Mouse (Mus musculus) MEL (cell line): Measurements from ENCODE around the gene Pde8a. TPM values are rescaled to one million over a fixed set of nuclear protein-coding genes. Genes with fewer than 3 reads are reported as not detected.
A peak's percentile ranks its signal among the peaks of the same experiment; 100 is the strongest.
"Not testable (repeated sequence)": the region's sequence is repeated elsewhere in the genome, so short reads cannot be mapped to it uniquely, and the experiment has no call there.

Source experiments
- DNase-seq: peaks from one replicate; pipeline ENCODE4 v3.0.0; 2011; ENCODE audit warnings: low read depth, low spot score
- H3K27ac ChIP-seq: 2 replicates; pipeline ENCODE4 v1.5.1; 2012; ENCODE audit warnings: low read depth, mild to moderate bottlenecking, control low read depth, low read length, moderate library complexity; ENCODE audit not compliant: control insufficient read depth
- H3K27me3 ChIP-seq, 2 experiments: fragments of 150-350 bp in 1 of 2; sonication (generic) in 1 of 2; 2 replicates each; pipeline ENCODE4 v1.6.1; 2012; ENCODE audit warnings: low read length in 2 of 2, mild to moderate bottlenecking in 2 of 2, improper control_type of control experiment in 1 of 2, moderate library complexity in 1 of 2; ENCODE audit not compliant: insufficient read depth in 2 of 2, control insufficient read depth in 1 of 2
- H3K36me3 ChIP-seq, 2 experiments: 2 replicates each; pipeline ENCODE4 v1.6.1; 2012 to 2014; ENCODE audit warnings: low read length in 2 of 2, improper control_type of control experiment in 1 of 2, inconsistent platforms in 1 of 2, mild to moderate bottlenecking in 1 of 2; ENCODE audit not compliant: insufficient read depth in 2 of 2, control insufficient read depth in 1 of 2
- H3K4me1 ChIP-seq, 2 experiments: fragments of 150-350 bp in 1 of 2; sonication (generic) in 1 of 2; 2 replicates each; pipeline ENCODE4 v1.6.1; 2012; ENCODE audit warnings: low read length in 2 of 2, improper control_type of control experiment in 1 of 2, mild to moderate bottlenecking in 1 of 2; ENCODE audit not compliant: insufficient read depth in 2 of 2, control insufficient read depth in 1 of 2
- H3K4me3 ChIP-seq, 2 experiments: fragments of 150-350 bp in 1 of 2; sonication (generic) in 1 of 2; 2 replicates each; pipeline ENCODE4 v1.5.1; 2012; ENCODE audit warnings: low read depth in 2 of 2, low read length in 2 of 2, mild to moderate bottlenecking in 2 of 2, moderate library complexity in 2 of 2, control low read depth in 1 of 2, improper control_type of control experiment in 1 of 2; ENCODE audit not compliant: control insufficient read depth in 1 of 2, insufficient read depth in 1 of 2
- H3K79me2 ChIP-seq: 2 replicates; pipeline ENCODE4 v1.6.1; 2012; ENCODE audit warnings: mild to moderate bottlenecking, low read length, moderate library complexity; ENCODE audit not compliant: control insufficient read depth, poor library complexity, insufficient read depth
- H3K9ac ChIP-seq: 2 replicates; pipeline ENCODE4 v1.6.1; 2012; ENCODE audit warnings: low read depth, mild to moderate bottlenecking, control low read depth, low read length, moderate library complexity; ENCODE audit not compliant: control insufficient read depth, poor library complexity, severe bottlenecking
- H3K9me3 ChIP-seq: fragments of 150-350 bp; sonication (generic); replicated peaks from 2 replicates; pipeline ENCODE4 v1.6.1; 2012; ENCODE audit warnings: mild to moderate bottlenecking, low read length, improper control_type of control experiment, moderate library complexity; ENCODE audit not compliant: insufficient read depth
- CTCF ChIP-seq, 3 experiments: IDR thresholded peaks in 2 of 3; conservative IDR thresholded peaks in 1 of 3; 2 replicates each; pipeline ENCODE4 v1.5.1; 2011 to 2012; ENCODE audit warnings: low read length in 3 of 3, low read depth in 2 of 3, mild to moderate bottlenecking in 2 of 3, improper control_type of control experiment in 1 of 3, inconsistent platforms in 1 of 3, mixed read lengths in 1 of 3, moderate library complexity in 1 of 3; ENCODE audit not compliant: control insufficient read depth in 1 of 3, insufficient read depth in 1 of 3, poor library complexity in 1 of 3, severe bottlenecking in 1 of 3
- E2F4 ChIP-seq: IDR thresholded peaks from 2 replicates; pipeline ENCODE4 v1.6.1; 2011; ENCODE audit warnings: low read depth, low read length, improper control_type of control experiment, borderline replicate concordance
- ETS1 ChIP-seq: IDR thresholded peaks from 2 replicates; pipeline ENCODE4 v1.6.1; 2012; ENCODE audit warnings: low read depth, mild to moderate bottlenecking, inconsistent platforms, low read length, improper control_type of control experiment, moderate library complexity
- HCFC1 ChIP-seq: IDR thresholded peaks from 2 replicates; pipeline ENCODE4 v1.6.1; 2012; ENCODE audit warnings: low read depth, mild to moderate bottlenecking, inconsistent platforms, low read length, improper control_type of control experiment, moderate library complexity
- KAT2A ChIP-seq: conservative IDR thresholded peaks from 2 replicates; pipeline ENCODE4 v1.6.1; 2012; ENCODE audit warnings: low read depth, low read length, improper control_type of control experiment, inconsistent platforms
- MAFK ChIP-seq: IDR thresholded peaks from 2 replicates; pipeline ENCODE4 v1.6.1; 2011; ENCODE audit warnings: low read depth, mild to moderate bottlenecking, low read length, improper control_type of control experiment, borderline replicate concordance
- MYB ChIP-seq: IDR thresholded peaks from 2 replicates; pipeline ENCODE4 v1.6.1; 2011; ENCODE audit warnings: mild to moderate bottlenecking, low read depth, low read length, improper control_type of control experiment
- NRF1 ChIP-seq: IDR thresholded peaks from 2 replicates; pipeline ENCODE4 v1.6.1; 2014; ENCODE audit warnings: low read depth, mild to moderate bottlenecking, inconsistent platforms, low read length, improper control_type of control experiment, moderate library complexity; ENCODE audit not compliant: poor library complexity, insufficient read depth, severe bottlenecking
- POLR2AphosphoS2 ChIP-seq: IDR thresholded peaks from 2 replicates; pipeline ENCODE4 v1.6.1; 2011; ENCODE audit warnings: low read length, improper control_type of control experiment
- TAL1 ChIP-seq: IDR thresholded peaks from 2 replicates; pipeline ENCODE4 v1.6.1; 2012; ENCODE audit warnings: mild to moderate bottlenecking, inconsistent platforms, low read length, moderate library complexity, mixed read lengths
- TBP ChIP-seq: IDR thresholded peaks from 2 replicates; pipeline ENCODE4 v1.8.0; 2011; ENCODE audit warnings: low read depth, low read length, improper control_type of control experiment
- UBTF ChIP-seq: IDR thresholded peaks from 2 replicates; pipeline ENCODE4 v1.6.1; 2012; ENCODE audit warnings: low read depth, mild to moderate bottlenecking, inconsistent platforms, low read length, improper control_type of control experiment, moderate library complexity, borderline replicate concordance; ENCODE audit not compliant: insufficient read depth
- USF2 ChIP-seq, 2 experiments: IDR thresholded peaks; 2 replicates each; pipeline ENCODE4 v1.6.1; 2011 to 2012; ENCODE audit warnings: improper control_type of control experiment in 2 of 2, low read length in 2 of 2, borderline replicate concordance in 1 of 2, inconsistent platforms in 1 of 2, low read depth in 1 of 2, mild to moderate bottlenecking in 1 of 2; ENCODE audit not compliant: insufficient read depth in 1 of 2
- ZMIZ1 ChIP-seq: IDR thresholded peaks from 2 replicates; pipeline ENCODE4 v1.6.1; 2012; ENCODE audit warnings: low read depth, mild to moderate bottlenecking, inconsistent platforms, low read length, improper control_type of control experiment, moderate library complexity
- polyA plus RNA-seq, 2 experiments: library from polyadenylated mRNA; stranded (reverse) in 1 of 2; unstranded in 1 of 2; fragments of >175 nt in 1 of 2; fragments of >200 nt in 1 of 2; gene quantifications; 2 replicates each; pipeline versions ENCODE4 v1.2.1 to v1.2.4; 2012; ENCODE audit warnings: low replicate concordance in 2 of 2, low read depth in 1 of 2; ENCODE audit not compliant: insufficient read length in 2 of 2, insufficient read depth in 1 of 2, missing spikeins in 1 of 2
- total RNA-seq: library from RNA; depleted of rRNA; stranded (reverse); fragments of 300-350 nt; gene quantifications from 2 replicates; pipeline ENCODE4 v1.2.3, GENCODE M21; 2012

Pde8a gene
- total and polyA plus RNA-seq, 3 experiments = 0.11 TPM; not detected in 2

DNA sequence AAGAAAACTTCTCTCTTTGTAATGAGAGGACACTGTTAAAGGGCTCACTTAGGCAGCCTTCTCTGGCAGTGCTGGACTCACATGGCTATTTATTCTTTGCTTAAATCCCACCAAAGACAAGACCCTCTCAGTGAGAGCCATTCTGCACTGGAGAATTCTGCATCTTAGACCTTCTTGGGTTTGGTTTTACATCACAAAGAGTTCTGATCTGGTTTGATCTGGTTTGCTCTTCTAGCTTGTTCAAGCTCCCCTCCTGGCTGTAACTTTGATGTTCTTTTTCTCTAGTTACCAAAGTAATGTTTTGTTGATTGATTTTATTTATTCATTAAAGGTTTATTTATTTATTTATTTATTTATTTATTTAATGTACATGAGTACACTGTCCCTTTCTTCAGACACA lies 30.2 kb upstream of the Pde8a start:
- no peaks in the 10 kb centered on the region for H3K9me3 ChIP-seq
- TF ChIP-seq TBP (no peak), USF2 (IDR thresholded peaks at IDR 0.05; ENCODE audit: borderline replicate concordance in 1 of 2, insufficient read depth in 1 of 2, low read depth in 1 of 2, low read length in 2 of 2) (no peak), E2F4 (no peak), ETS1 (no peak), NRF1 (no peak), HCFC1 (no peak)
- no peaks in the 10 kb centered on the region for H3K4me1 ChIP-seq
- no peak overlapping the region for H3K27ac ChIP-seq
- DNase-seq = no peak
- peaks cover 5 to 8% of the 10 kb centered on the region in 2 experiments; a peak in 3 of 4 replicates for H3K27me3 ChIP-seq
- H3K4me3 ChIP-seq = no peak overlapping the region
- no peaks in the 10 kb centered on the region for H3K36me3 ChIP-seq
- H3K79me2 ChIP-seq = no peaks in the 10 kb centered on the region
- no peak overlapping the region for H3K9ac ChIP-seq

DNA sequence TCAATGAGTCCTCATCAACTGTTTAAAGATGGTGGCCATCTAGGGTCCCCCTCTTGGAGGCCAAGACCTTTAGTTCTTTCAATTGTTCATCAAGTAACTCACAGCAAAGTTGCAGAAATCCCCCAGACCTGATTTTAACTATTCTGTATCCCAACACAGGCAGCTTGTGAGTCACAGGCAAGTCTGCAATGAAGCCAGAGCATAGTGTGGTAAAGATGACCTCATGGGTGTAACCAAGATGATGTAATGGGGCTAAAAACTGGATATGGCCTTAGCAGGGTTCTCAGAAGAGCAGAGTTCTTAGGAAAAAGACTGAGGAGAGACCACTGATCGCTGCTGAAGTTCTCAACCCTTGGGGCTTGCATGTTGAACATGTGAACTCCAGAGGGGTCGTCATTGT lies 29.3 kb upstream of the Pde8a start:
- H3K79me2 ChIP-seq = no peaks in the 10 kb centered on the region
- DNase-seq = no peak
- no peak overlapping the region for H3K4me3 ChIP-seq
- no peak overlapping the region for H3K9ac ChIP-seq
- H3K4me1 ChIP-seq = no peaks in the 10 kb centered on the region
- H3K27ac ChIP-seq = no peak overlapping the region
- H3K9me3 ChIP-seq = no peaks in the 10 kb centered on the region
- TF ChIP-seq ETS1 (no peak), TAL1 (no peak), MYB (no peak), UBTF (no peak), KAT2A (no peak), MAFK (no peak), POLR2AphosphoS2 (no peak), ZMIZ1 (no peak)
- H3K27me3 ChIP-seq = peaks cover 5 to 10% of the 10 kb centered on the region in 2 experiments; a peak in 3 of 4 replicates
- H3K36me3 ChIP-seq = no peaks in the 10 kb centered on the region

DNA sequence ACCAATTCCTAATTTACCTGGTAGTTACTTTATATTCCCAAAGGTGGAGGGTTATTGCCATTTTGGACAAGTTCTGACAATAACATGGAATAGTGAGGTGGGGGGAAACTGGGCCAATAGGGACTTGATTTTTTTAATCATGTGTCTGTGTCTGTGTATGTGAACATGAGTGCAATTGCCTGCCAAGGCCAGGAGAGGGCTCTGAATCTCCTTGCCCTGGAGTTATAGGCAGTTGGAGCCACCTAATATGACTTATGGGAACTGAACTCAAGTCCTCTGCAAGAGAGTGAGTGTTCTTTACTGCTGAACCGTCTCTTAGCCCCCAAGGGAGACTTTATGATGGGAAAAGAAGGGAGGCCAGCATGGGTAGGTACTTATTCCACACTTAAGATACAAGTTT lies 28.7 kb upstream of the Pde8a start:
- TF ChIP-seq E2F4 (no peak), CTCF (IDR thresholded peaks at IDR 0.05 in 2 of 3, conservative IDR thresholded peaks at IDR 0.05 in 1 of 3; ENCODE audit: control insufficient read depth in 1 of 3, insufficient read depth in 1 of 3, low read depth in 2 of 3, low read length in 3 of 3, poor library complexity in 1 of 3, severe bottlenecking in 1 of 3) (peak in 2 of 3 experiments; percentile 18; a peak in 1 of 6 replicates)
- Histone ChIP-seq H3K36me3 (no peaks in the 10 kb centered on the region), H3K27ac (no peak overlapping the region), H3K27me3 (peaks cover 5 to 10% of the 10 kb centered on the region in 2 experiments; a peak in 3 of 4 replicates), H3K9ac (no peak overlapping the region), H3K79me2 (no peaks in the 10 kb centered on the region), H3K9me3 (no peaks in the 10 kb centered on the region), H3K4me3 (no peak overlapping the region), H3K4me1 (no peaks in the 10 kb centered on the region)
- no peak for DNase-seq

DNA sequence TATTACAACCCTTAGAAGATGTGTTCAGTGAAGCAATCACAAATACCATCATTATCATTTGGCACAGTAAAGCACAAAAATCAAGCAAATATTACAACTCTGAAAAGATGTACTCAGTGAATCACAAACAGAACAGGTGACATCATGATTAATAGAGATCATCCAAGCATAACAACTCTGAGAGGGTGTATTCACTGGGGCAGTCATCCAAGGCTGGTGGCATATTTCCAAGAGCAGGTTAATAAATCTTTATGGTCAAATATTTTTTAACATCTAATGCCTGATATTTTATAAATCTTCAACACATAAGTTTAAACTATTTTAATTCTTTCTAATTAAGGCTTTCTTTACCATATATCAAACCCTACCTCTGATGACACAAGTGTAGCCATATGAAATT lies 27.4 kb upstream of the Pde8a start:
- not testable (repeated sequence) for H3K9me3 ChIP-seq, H3K79me2 ChIP-seq, DNase-seq, H3K36me3 ChIP-seq, H3K27me3 ChIP-seq, H3K27ac ChIP-seq, H3K4me3 ChIP-seq, H3K9ac ChIP-seq, H3K4me1 ChIP-seq
